Mouse (Mus musculus) stomach, embryonic 14.5 days (tissue): ENCODE measurements around the gene Gm13288. TPM values are rescaled to one million over a fixed set of nuclear protein-coding genes. Genes with fewer than 3 reads are reported as not detected.

Source experiments
- ATAC-seq: fragments of 200-750 bp; cut with Nextera tagmentation; 2 replicates; pipeline ENCODE4 v1.8.0; 2017; ENCODE audit warnings: low read depth, moderate TSS enrichment; ENCODE audit not compliant: insufficient number of reproducible peaks, insufficient read depth, low FRiP score
- H3K27ac ChIP-seq: fragments of 300-500 bp; sonication (generic); 2 replicates; pipeline ENCODE4 v1.5.1; 2014; ENCODE audit warnings: mild to moderate bottlenecking, low read length, moderate library complexity, mixed read lengths
- H3K27me3 ChIP-seq: fragments of 300-500 bp; sonication (generic); 2 replicates; pipeline ENCODE4 v1.6.1; 2014; ENCODE audit warnings: low read length, control low read depth, mixed read lengths; ENCODE audit not compliant: control insufficient read depth, insufficient read depth
- H3K36me3 ChIP-seq: fragments of 300-500 bp; sonication (generic); 2 replicates; pipeline ENCODE4 v1.6.1; 2014; ENCODE audit warnings: mild to moderate bottlenecking, control low read depth, low read length, moderate library complexity, mixed read lengths; ENCODE audit not compliant: control insufficient read depth, insufficient read depth
- H3K4me1 ChIP-seq: fragments of 300-500 bp; sonication (generic); 2 replicates; pipeline ENCODE4 v1.6.1; 2014; ENCODE audit warnings: low read length, control low read depth, mixed read lengths; ENCODE audit not compliant: control insufficient read depth, insufficient read depth
- H3K4me2 ChIP-seq: fragments of 300-500 bp; sonication (generic); replicated peaks from 2 replicates; pipeline ENCODE4 v1.6.1; 2014; ENCODE audit warnings: low read depth, low read length, control low read depth
- H3K4me3 ChIP-seq: fragments of 300-500 bp; sonication (generic); 2 replicates; pipeline ENCODE4 v1.5.1; 2014; ENCODE audit warnings: low read depth, low read length, control low read depth
- H3K9ac ChIP-seq: fragments of 300-500 bp; sonication (generic); replicated peaks from 2 replicates; pipeline ENCODE4 v1.6.1; 2014; ENCODE audit warnings: low read depth, mild to moderate bottlenecking, control low read depth, low read length, moderate library complexity, mixed read lengths
- H3K9me3 ChIP-seq: fragments of 300-500 bp; sonication (generic); 2 replicates; pipeline ENCODE4 v1.6.1; 2016; ENCODE audit warnings: low read depth, low read length, control low read depth; ENCODE audit not compliant: control insufficient read depth
- WGBS: fragments of 180-500 bp; shearing (Covaris S2); extraction: QIAGEN DNeasy Blood & Tissue Kit; methylation state at CpG from one replicate; pipeline ENCODE4 v1.1.7; 2014; 5-methylcytosine and 5-hydroxymethylcytosine counted together
- polyA plus RNA-seq: library from polyadenylated mRNA; unstranded; fragments of >200 nt; fragmentation: Nextera tagmentation; extraction: Ambion mirVana; gene quantifications from 2 replicates; pipeline ENCODE4 v1.2.1, GENCODE M21; 2014

The Gm13288 gene
- polyA plus RNA-seq, 1 experiment from 2014 or later: not detected

- Histone ChIP-seq H3K4me2 (no peak within 1 kb of the TSS), H3K9ac (no peak within 1 kb of the TSS), H3K27me3 (no peaks in the 10 kb centered on the region), H3K4me3 (no peak within 1 kb of the TSS), H3K27ac (no peak within 1 kb of the TSS), H3K36me3 (no peaks in the 10 kb centered on the region), H3K4me1 (no peaks in the 10 kb centered on the region), H3K9me3 (no peaks in the 10 kb centered on the region)
- WGBS: 84% methylated on average over 1 of the region's 1 CpGs
- no peak for ATAC-seq
These were observed 44.4 kb downstream of the Gm13288 start, which contains the start of gene Ifna1 for GRCm38 (mm10) chr4:88849698-88850097. Ifna1 (plus strand) TSS chr4:88850087.

GRCm38 (mm10) chr4:88851026-88851763 lies 45.9 kb downstream of the Gm13288 start:
- no peaks in the 10 kb centered on the region for H3K27me3 ChIP-seq
- H3K36me3 ChIP-seq: no peaks in the 10 kb centered on the region
- 70% methylated on average over 4 of the region's 4 CpGs for WGBS
- no peak overlapping the region for H3K27ac ChIP-seq
- H3K9ac ChIP-seq: no peak overlapping the region
- no peaks in the 10 kb centered on the region for H3K4me1 ChIP-seq
- H3K9me3 ChIP-seq: no peaks in the 10 kb centered on the region
- no peak overlapping the region for H3K4me2 ChIP-seq
- ATAC-seq: no peak
- no peak overlapping the region for H3K4me3 ChIP-seq

Other genes with a start within 250 kb of the Gm13288 start
- not detected in 2 replicates for gene Ifna15, start 247.3 kb upstream of the Gm13288 start, polyA plus RNA-seq
- gene Ifna14, start 233.7 kb upstream of the Gm13288 start, polyA plus RNA-seq: not detected in 2 replicates
- gene Ifna9, start 213.1 kb upstream of the Gm13288 start, polyA plus RNA-seq: not detected in 2 replicates
- gene Ifna12, start 202.2 kb upstream of the Gm13288 start, polyA plus RNA-seq: not detected in 2 replicates
- not detected in 2 replicates for gene C87499, start 171.1 kb upstream of the Gm13288 start, polyA plus RNA-seq
- gene Ifna13, start 161.1 kb upstream of the Gm13288 start, polyA plus RNA-seq: not detected in 2 replicates
- gene Ifna16, start 128.6 kb upstream of the Gm13288 start, polyA plus RNA-seq: not detected in 2 replicates
- gene Ifna2, start 121.6 kb upstream of the Gm13288 start, polyA plus RNA-seq: not detected in 2 replicates
- gene Ifnab, start 114.2 kb upstream of the Gm13288 start, polyA plus RNA-seq: not detected in 2 replicates
- gene Gm26566, start 83.7 kb upstream of the Gm13288 start, polyA plus RNA-seq: 0.64 and 1.7 TPM in 2 replicates
- 121 and 128 TPM in 2 replicates for gene Klhl9, start 83.1 kb upstream of the Gm13288 start, polyA plus RNA-seq
- gene Gm13271, start 50.7 kb upstream of the Gm13288 start, polyA plus RNA-seq: not detected in 2 replicates
- 0.24 TPM in 1 of 2 replicates, not detected in the other for gene Gm13283, start 45.4 kb upstream of the Gm13288 start, polyA plus RNA-seq
- 0.26 and 0.43 TPM in 2 replicates for gene Gm13290, start 31.7 kb upstream of the Gm13288 start, polyA plus RNA-seq
- gene Gm13289, start 28.6 kb upstream of the Gm13288 start, polyA plus RNA-seq: not detected in 2 replicates
- gene Gm13272, start 25.7 kb upstream of the Gm13288 start, polyA plus RNA-seq: not detected in 2 replicates
- not detected in 2 replicates for gene Ifnz, start 23.4 kb upstream of the Gm13288 start, polyA plus RNA-seq
- not detected in 2 replicates for gene Gm13276, start 19.8 kb upstream of the Gm13288 start, polyA plus RNA-seq
- not detected in 2 replicates for gene Gm13277, start 16.9 kb upstream of the Gm13288 start, polyA plus RNA-seq
- gene Gm13278, start 14.0 kb upstream of the Gm13288 start, polyA plus RNA-seq: not detected in 2 replicates
- not detected in 2 replicates for gene Gm13275, start 11.0 kb upstream of the Gm13288 start, polyA plus RNA-seq
- not detected in 2 replicates for gene Gm13279, start 8.1 kb upstream of the Gm13288 start, polyA plus RNA-seq
- gene Gm13285, start 5.9 kb upstream of the Gm13288 start, polyA plus RNA-seq: 1.00 and 1.5 TPM in 2 replicates
- gene Gm13287, start 2.3 kb upstream of the Gm13288 start, polyA plus RNA-seq: not detected in 2 replicates
- not detected in 2 replicates for gene Ifna7, start 10.7 kb downstream of the Gm13288 start, polyA plus RNA-seq
- not detected in 2 replicates for gene Ifna11, start 14.4 kb downstream of the Gm13288 start, polyA plus RNA-seq
- not detected in 2 replicates for gene Ifna6, start 21.9 kb downstream of the Gm13288 start, polyA plus RNA-seq
- not detected in 2 replicates for gene Ifna5, start 30.0 kb downstream of the Gm13288 start, polyA plus RNA-seq
- not detected in 2 replicates for gene Ifna4, start 36.3 kb downstream of the Gm13288 start, polyA plus RNA-seq
- not detected in 2 replicates for gene Ifna1, start 44.6 kb downstream of the Gm13288 start, polyA plus RNA-seq
- not detected in 2 replicates for gene Ifne, start 74.7 kb downstream of the Gm13288 start, polyA plus RNA-seq